Mouse (Mus musculus): ENCODE data around the gene Rabgap1. TPM values are rescaled to one million over a fixed set of nuclear protein-coding genes. Genes with fewer than 3 reads are reported as not detected.
"Not testable (repeated sequence)": the region's sequence is repeated elsewhere in the genome, so short reads cannot be mapped to it uniquely, and the experiment has no call there.

Gene Rabgap1
- polyA plus RNA-seq, 1 experiment = 16.0 TPM

- H3ac ChIP-seq (ENCODE audit: control insufficient read depth, insufficient read length) = no peak overlapping the region
- no peaks in the 10 kb centered on the region for H3K79me2 ChIP-seq (ENCODE audit: control insufficient read depth, insufficient read depth)
- H3K4me3 ChIP-seq = no peak overlapping the region
- TF ChIP-seq TCF12 (IDR thresholded peaks at IDR 0.05; ENCODE audit: insufficient read depth, poor library complexity, severe bottlenecking) = no peak
- TF ChIP-seq USF1 (IDR thresholded peaks at IDR 0.05; ENCODE audit: low read depth) = no peak
- TF ChIP-seq TCF3 (IDR thresholded peaks at IDR 0.05; ENCODE audit: insufficient read length, low read depth) = no peak
- TF ChIP-seq E2F4 (IDR thresholded peaks at IDR 0.05; ENCODE audit: insufficient read depth) = no peak
- no peak for TF ChIP-seq CEBPB (IDR thresholded peaks at IDR 0.05; ENCODE audit: insufficient read depth, poor library complexity, severe bottlenecking)
- no peak for TF ChIP-seq SRF (IDR thresholded peaks at IDR 0.05; ENCODE audit: control insufficient read depth, insufficient read length, low read depth)
- peaks cover 17% of the 10 kb centered on the region for H3K36me3 ChIP-seq (ENCODE audit: control insufficient read depth, insufficient read depth)
- H3K4me2 ChIP-seq (ENCODE audit: low read depth) = no peak overlapping the region
- H3K27me3 ChIP-seq (ENCODE audit: control insufficient read depth, insufficient read depth, insufficient read length) = no peaks in the 10 kb centered on the region
Measured at GRCm38 (mm10) chr2:37497321-37497720, 54.2 kb downstream of the Rabgap1 start.

DNA sequence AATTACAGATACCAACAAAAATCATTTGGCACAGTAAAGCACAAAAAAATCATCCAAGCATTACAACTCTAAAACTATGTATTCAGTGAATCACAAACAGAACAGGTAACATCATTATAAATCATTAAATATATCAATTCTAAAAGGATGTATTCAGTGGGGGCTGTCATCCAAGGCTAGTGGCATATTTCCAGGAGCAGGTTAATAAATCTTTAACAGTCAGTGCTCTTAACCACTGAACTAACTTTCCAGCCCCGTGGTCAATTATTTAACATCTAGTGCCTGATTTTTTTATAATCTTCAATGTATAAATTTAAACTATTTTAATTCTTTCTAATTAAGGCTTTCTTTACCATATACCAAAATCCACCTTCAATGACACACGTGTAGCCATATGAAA lies 62.8 kb downstream of the Rabgap1 start:
- H3ac ChIP-seq (ENCODE audit: control insufficient read depth, insufficient read length); H3K4me2 ChIP-seq (ENCODE audit: low read depth); H3K4me3 ChIP-seq; H3K27me3 ChIP-seq (ENCODE audit: control insufficient read depth, insufficient read depth, insufficient read length); H3K79me2 ChIP-seq (ENCODE audit: control insufficient read depth, insufficient read depth): not testable (repeated sequence)
- peaks cover 40% of the 10 kb centered on the region for H3K36me3 ChIP-seq (ENCODE audit: control insufficient read depth, insufficient read depth)

GRCm38 (mm10) chr2:37511134-37511901 lies 68.2 kb downstream of the Rabgap1 start:
- TF ChIP-seq E2F4 (IDR thresholded peaks at IDR 0.05; ENCODE audit: insufficient read depth) (no peak), SRF (IDR thresholded peaks at IDR 0.05; ENCODE audit: control insufficient read depth, insufficient read length, low read depth) (no peak), TCF12 (IDR thresholded peaks at IDR 0.05; ENCODE audit: insufficient read depth, poor library complexity, severe bottlenecking) (no peak), POLR2AphosphoS2 (IDR thresholded peaks at IDR 0.05; ENCODE audit: insufficient read length, low read depth) (no peak), POLR2A (IDR thresholded peaks at IDR 0.05; ENCODE audit: insufficient read length, low read depth) (no peak), USF1 (IDR thresholded peaks at IDR 0.05; ENCODE audit: low read depth) (no peak), REST (IDR thresholded peaks at IDR 0.05; ENCODE audit: insufficient read depth, insufficient read length) (no peak), CEBPB (IDR thresholded peaks at IDR 0.05; ENCODE audit: insufficient read depth, poor library complexity, severe bottlenecking) (no peak), MYOG (IDR thresholded peaks at IDR 0.05; ENCODE audit: control insufficient read depth in 1 of 3, insufficient read depth in 1 of 3, insufficient read length in 2 of 3, low read depth in 2 of 3) (no peak), MYOD1 (IDR thresholded peaks at IDR 0.05; ENCODE audit: control insufficient read depth in 1 of 3, insufficient read length in 2 of 3, low read depth in 2 of 3) (no peak), TCF3 (IDR thresholded peaks at IDR 0.05; ENCODE audit: insufficient read length, low read depth) (no peak), MAX (IDR thresholded peaks at IDR 0.05; ENCODE audit: low read depth) (no peak)
- Histone ChIP-seq H3ac (ENCODE audit: control insufficient read depth, insufficient read length) (no peak overlapping the region), H3K4me2 (ENCODE audit: low read depth) (no peak overlapping the region), H3K36me3 (ENCODE audit: control insufficient read depth, insufficient read depth) (peaks cover 27% of the 10 kb centered on the region), H3K79me2 (ENCODE audit: control insufficient read depth, insufficient read depth) (no peaks in the 10 kb centered on the region), H3K27me3 (ENCODE audit: control insufficient read depth, insufficient read depth, insufficient read length) (no peaks in the 10 kb centered on the region), H3K4me3 (no peak overlapping the region)

DNA sequence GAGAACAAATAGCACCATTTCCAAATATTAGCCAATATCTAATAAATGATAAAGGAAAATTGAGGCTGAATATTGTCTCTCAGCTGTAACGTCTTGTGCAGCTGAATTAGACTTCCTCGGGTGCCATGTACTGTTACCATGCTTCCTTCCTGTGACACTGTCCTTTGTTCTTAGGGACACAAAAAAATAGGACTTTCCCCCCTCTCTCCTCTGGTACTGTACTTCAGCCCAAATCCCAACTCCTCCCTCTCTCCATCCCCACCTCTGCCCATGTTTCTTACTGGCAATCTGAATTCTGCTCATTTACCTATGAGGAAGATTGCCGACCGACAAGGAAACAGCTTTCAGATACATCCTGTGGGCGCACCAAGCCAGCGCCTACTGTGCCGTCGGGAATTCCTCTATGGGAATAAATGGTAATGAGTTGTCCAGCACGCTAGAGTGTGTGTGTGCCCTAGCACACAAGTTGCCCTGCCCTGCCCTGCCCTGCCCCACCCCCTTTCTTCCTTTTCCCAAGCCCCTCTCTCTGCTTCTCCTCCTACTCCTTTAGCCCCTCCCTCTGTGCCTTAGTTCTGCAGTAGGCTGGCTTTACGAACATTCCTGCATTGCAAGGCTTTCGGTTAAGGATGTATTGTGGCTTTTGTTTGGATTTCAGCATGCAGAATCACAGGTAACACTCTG lies 73.1 kb downstream of the Rabgap1 start, which contains the start of gene Gpr21:
Gene Gpr21 (plus strand): TSS at position 303 of the 681 bp plus-strand sequence.
- Histone ChIP-seq H3K27me3 (ENCODE audit: control insufficient read depth, insufficient read depth, insufficient read length) (no peaks in the 10 kb centered on the region), H3K79me2 (ENCODE audit: control insufficient read depth, insufficient read depth) (no peaks in the 10 kb centered on the region), H3ac (ENCODE audit: control insufficient read depth, insufficient read length) (no peak within 1 kb of the TSS), H3K4me3 (no peak within 1 kb of the TSS), H3K36me3 (ENCODE audit: control insufficient read depth, insufficient read depth) (peaks cover 10% of the 10 kb centered on the region), H3K4me2 (ENCODE audit: low read depth) (no peak within 1 kb of the TSS)
- TF ChIP-seq POLR2AphosphoS2 (IDR thresholded peaks at IDR 0.05; ENCODE audit: insufficient read length, low read depth) = no peak
- no peak for TF ChIP-seq TCF12 (IDR thresholded peaks at IDR 0.05; ENCODE audit: insufficient read depth, poor library complexity, severe bottlenecking)
- TF ChIP-seq E2F4 (IDR thresholded peaks at IDR 0.05; ENCODE audit: insufficient read depth) = no peak

DNA sequence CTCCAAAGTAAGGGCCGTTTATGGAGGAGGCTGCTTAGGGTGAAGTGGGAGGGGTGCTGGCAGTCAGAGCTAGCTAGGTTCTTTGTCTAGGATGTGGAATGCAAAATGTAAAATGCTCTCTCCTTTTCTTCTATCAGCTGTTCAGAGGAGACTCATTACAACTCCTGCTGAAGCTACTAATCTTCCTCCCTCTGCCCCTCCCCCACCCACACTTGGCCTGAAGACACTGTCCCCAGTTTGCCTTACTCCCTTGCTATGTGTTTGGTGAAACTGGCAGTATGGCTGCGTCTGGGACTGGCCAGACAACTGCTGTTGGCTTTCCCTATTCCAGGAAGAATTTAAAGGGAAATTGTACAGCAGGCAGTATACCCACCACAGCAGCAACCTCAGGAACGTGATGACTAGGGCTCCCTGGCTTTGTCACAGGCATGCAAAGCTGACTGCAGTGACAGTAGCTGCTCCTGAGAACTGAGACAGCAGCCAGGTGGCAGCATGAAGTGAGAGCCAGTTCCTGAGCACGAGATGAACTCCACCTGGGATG lies 73.9 kb downstream of the Rabgap1 start:
- TF ChIP-seq SRF (IDR thresholded peaks at IDR 0.05; ENCODE audit: control insufficient read depth, insufficient read length, low read depth) (no peak), TCF12 (IDR thresholded peaks at IDR 0.05; ENCODE audit: insufficient read depth, poor library complexity, severe bottlenecking) (no peak), CEBPB (IDR thresholded peaks at IDR 0.05; ENCODE audit: insufficient read depth, poor library complexity, severe bottlenecking) (no peak), POLR2AphosphoS2 (IDR thresholded peaks at IDR 0.05; ENCODE audit: insufficient read length, low read depth) (no peak), REST (IDR thresholded peaks at IDR 0.05; ENCODE audit: insufficient read depth, insufficient read length) (no peak), POLR2A (IDR thresholded peaks at IDR 0.05; ENCODE audit: insufficient read length, low read depth) (no peak), E2F4 (IDR thresholded peaks at IDR 0.05; ENCODE audit: insufficient read depth) (no peak), USF1 (IDR thresholded peaks at IDR 0.05; ENCODE audit: low read depth) (no peak), MYOG (IDR thresholded peaks at IDR 0.05; ENCODE audit: control insufficient read depth in 1 of 3, insufficient read depth in 1 of 3, insufficient read length in 2 of 3, low read depth in 2 of 3) (no peak)
- Histone ChIP-seq H3K4me2 (ENCODE audit: low read depth) (no peak overlapping the region), H3ac (ENCODE audit: control insufficient read depth, insufficient read length) (no peak overlapping the region), H3K27me3 (ENCODE audit: control insufficient read depth, insufficient read depth, insufficient read length) (no peaks in the 10 kb centered on the region), H3K4me3 (no peak overlapping the region), H3K36me3 (ENCODE audit: control insufficient read depth, insufficient read depth) (peaks cover 10% of the 10 kb centered on the region), H3K79me2 (ENCODE audit: control insufficient read depth, insufficient read depth) (no peaks in the 10 kb centered on the region)

Data from myocyte (in vitro differentiated cells).